Mouse (Mus musculus) liver, embryonic 11.5 days (tissue): Measurements from ENCODE around the gene Mtor. TPM values are rescaled to one million over a fixed set of nuclear protein-coding genes. Genes with fewer than 3 reads are reported as not detected.
A peak's percentile ranks its signal among the peaks of the same experiment; 100 is the strongest.

Experiments used
- ATAC-seq: fragments of 200-750 bp; cut with Nextera tagmentation; replicated peaks from 2 replicates; pipeline ENCODE4 v1.8.0; 2017; ENCODE audit warnings: moderate number of reproducible peaks, mild to moderate bottlenecking, moderate TSS enrichment, moderate library complexity; ENCODE audit not compliant: low FRiP score
- DNase-seq: peaks from one replicate; pipeline ENCODE4 v3.0.0-alpha.2; 2017; ENCODE audit warnings: low spot score
- H3K27ac ChIP-seq: fragments of 300-500 bp; sonication (generic); 2 replicates; pipeline ENCODE4 v1.5.1; 2014; ENCODE audit warnings: mild to moderate bottlenecking, low read depth, low read length, control low read depth
- H3K27me3 ChIP-seq: fragments of 300-500 bp; sonication (generic); replicated peaks from 2 replicates; pipeline ENCODE4 v1.6.1; 2014; ENCODE audit warnings: low read length, mixed read lengths; ENCODE audit not compliant: control insufficient read depth, insufficient read depth
- H3K36me3 ChIP-seq: fragments of 300-500 bp; sonication (generic); 2 replicates; pipeline ENCODE4 v1.6.1; 2014; ENCODE audit warnings: mild to moderate bottlenecking, low read length, moderate library complexity, mixed read lengths; ENCODE audit not compliant: control insufficient read depth, insufficient read depth
- H3K4me1 ChIP-seq: fragments of 300-500 bp; sonication (generic); replicated peaks from 2 replicates; pipeline ENCODE4 v1.6.1; 2014; ENCODE audit warnings: low read length, mixed read lengths; ENCODE audit not compliant: control insufficient read depth, insufficient read depth
- H3K4me2 ChIP-seq: fragments of 300-500 bp; sonication (generic); 2 replicates; pipeline ENCODE4 v1.6.1; 2014; ENCODE audit warnings: mild to moderate bottlenecking, control low read depth, moderate library complexity
- H3K4me3 ChIP-seq: fragments of 300-500 bp; sonication (generic); 2 replicates; pipeline ENCODE4 v1.5.1; 2014; ENCODE audit warnings: low read depth, low read length, control low read depth
- H3K9ac ChIP-seq: fragments of 300-500 bp; sonication (generic); 2 replicates; pipeline ENCODE4 v1.6.1; 2014; ENCODE audit warnings: low read depth, low read length, control low read depth
- H3K9me3 ChIP-seq: fragments of 300-500 bp; sonication (generic); 2 replicates; pipeline ENCODE4 v1.6.1; 2016; ENCODE audit warnings: low read length, inconsistent platforms, mixed read lengths; ENCODE audit not compliant: control insufficient read depth
- WGBS: fragments of 180-500 bp; shearing (Covaris S2); extraction: QIAGEN DNeasy Blood & Tissue Kit; methylation state at CpG from one replicate; pipeline ENCODE4 v1.1.7; 2014; 5-methylcytosine and 5-hydroxymethylcytosine counted together
- polyA plus RNA-seq: library from polyadenylated mRNA; unstranded; fragments of >200 nt; fragmentation: Nextera tagmentation; extraction: Ambion mirVana; gene quantifications from 2 replicates; pipeline ENCODE4 v1.2.1, GENCODE M21; 2014

Gene Mtor
- 20.4 and 22.9 TPM in 2 replicates for polyA plus RNA-seq

DNA sequence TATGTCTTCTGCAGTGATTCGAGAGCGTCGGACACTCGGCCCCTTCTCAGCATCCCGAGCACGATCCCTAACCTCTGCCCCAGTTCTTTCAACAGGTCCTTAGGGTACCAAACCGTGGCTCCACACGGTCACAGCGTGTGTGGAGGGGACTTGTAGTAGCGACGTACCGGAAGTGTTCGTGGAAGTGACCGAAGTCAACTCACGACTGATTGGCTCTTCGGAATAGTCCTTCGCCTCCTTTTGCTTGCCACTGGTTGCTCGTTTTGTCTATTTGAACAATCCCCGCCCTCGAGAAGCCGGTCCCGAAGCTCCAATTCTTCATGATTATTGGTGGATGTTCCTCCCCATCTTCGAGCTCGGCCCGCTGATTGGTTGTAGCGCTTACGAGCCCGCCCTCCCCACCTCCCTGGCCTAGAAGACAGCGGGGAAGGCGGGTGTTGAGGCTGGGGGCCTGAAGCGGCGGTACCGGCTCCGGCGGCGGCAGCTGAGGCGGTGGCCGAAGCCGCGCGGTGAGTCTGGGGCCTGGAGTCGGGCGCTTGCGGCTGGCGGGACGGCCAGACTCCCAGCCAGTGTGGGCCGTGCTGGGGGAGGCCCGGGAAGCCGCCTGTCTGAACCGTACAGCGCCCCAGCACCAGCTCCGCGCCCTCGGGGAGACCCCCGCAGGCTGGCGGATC lies at the start of gene Mtor:
Gene Mtor, plus strand, starts transcription at position 433 of the 674 bp plus-strand sequence.
- DNase-seq, result peak; percentile 86
- ATAC-seq, result peak; percentile 91
- H3K4me3 ChIP-seq, result peak within 1 kb of the TSS; percentile 83
- H3K4me1 ChIP-seq, result peaks cover 14% of the 10 kb centered on the region; the same call in 1 of the 2 replicates
- peak within 1 kb of the TSS; percentile 70 for H3K4me2 ChIP-seq
- no peaks in the 10 kb centered on the region for H3K9me3 ChIP-seq
- H3K36me3 ChIP-seq, result peaks cover 11% of the 10 kb centered on the region
- WGBS, result under 1% methylated on average over 56 of the region's 56 CpGs
- peak within 1 kb of the TSS; percentile 42; the same call in 1 of the 2 replicates for H3K27ac ChIP-seq
- H3K9ac ChIP-seq, result peak within 1 kb of the TSS; percentile 82
- H3K27me3 ChIP-seq, result no peaks in the 10 kb centered on the region

DNA sequence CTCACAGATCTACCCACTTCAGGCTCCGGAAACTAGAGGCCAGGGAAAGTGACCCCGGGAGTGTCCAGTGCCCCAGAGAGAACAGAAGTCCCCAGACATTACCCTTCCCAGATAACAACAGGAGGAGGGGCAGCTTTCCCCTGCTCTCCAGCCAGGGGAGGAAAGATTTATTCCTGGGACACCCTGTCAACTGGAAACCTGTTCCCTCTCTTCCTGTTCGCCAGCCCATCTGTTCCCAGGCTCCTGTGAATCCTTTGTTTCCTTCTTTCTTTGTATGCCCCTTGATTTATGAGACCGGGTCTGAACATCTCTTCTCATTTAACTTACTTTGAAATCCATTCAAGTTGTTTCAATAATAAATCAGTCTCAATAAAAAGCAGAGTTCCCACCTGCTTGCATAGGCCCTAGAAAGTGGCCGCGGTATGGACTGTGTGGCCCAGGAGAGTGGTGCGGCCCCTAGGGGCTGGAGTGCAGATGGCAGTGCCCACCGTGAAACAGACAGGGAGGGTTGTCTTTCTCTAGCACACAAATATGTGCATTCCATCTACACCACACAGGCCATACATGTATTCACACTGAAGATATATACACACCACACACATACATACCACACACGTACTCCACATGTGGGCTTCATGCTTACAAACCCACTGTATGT lies 48.8 kb upstream of the Mtor start:
- H3K27ac ChIP-seq, result no peak overlapping the region
- H3K4me2 ChIP-seq, result no peak overlapping the region
- H3K9ac ChIP-seq, result no peak overlapping the region
- peaks cover 34% of the 10 kb centered on the region for H3K27me3 ChIP-seq
- WGBS, result 63% methylated on average over 9 of the region's 9 CpGs
- ATAC-seq (no peak), DNase-seq (no peak)
- no peaks in the 10 kb centered on the region for H3K36me3 ChIP-seq
- no peaks in the 10 kb centered on the region for H3K4me1 ChIP-seq
- H3K9me3 ChIP-seq, result no peaks in the 10 kb centered on the region
- H3K4me3 ChIP-seq, result no peak overlapping the region

DNA sequence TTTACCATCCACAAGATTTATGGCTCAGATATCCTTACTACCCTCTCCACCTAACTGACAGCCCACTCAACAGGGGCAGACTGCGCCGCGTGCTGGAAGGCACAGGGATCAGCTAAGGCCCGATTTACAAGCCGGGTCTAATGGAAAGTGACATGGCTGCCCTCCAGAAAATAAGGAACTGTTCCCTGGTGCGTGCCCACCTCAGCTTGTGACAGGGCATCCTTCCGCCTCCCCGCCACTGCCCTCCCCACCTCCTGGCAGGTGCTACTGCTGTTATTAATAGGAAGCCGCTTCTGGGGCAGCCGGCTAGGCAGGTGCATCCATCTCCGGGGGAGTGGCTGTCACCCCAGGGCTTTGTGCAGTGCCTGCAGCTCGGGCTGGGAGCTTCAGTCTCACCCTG lies 45.0 kb upstream of the Mtor start:
- ATAC-seq (no peak), DNase-seq (no peak)
- no peak overlapping the region for H3K9ac ChIP-seq
- H3K36me3 ChIP-seq, result no peaks in the 10 kb centered on the region
- H3K27me3 ChIP-seq, result peaks cover 58% of the 10 kb centered on the region
- no peak overlapping the region for H3K27ac ChIP-seq
- WGBS, result 20% methylated on average over 12 of the region's 12 CpGs
- H3K4me2 ChIP-seq, result no peak overlapping the region
- H3K4me1 ChIP-seq, result no peaks in the 10 kb centered on the region
- H3K4me3 ChIP-seq, result no peak overlapping the region
- H3K9me3 ChIP-seq, result no peaks in the 10 kb centered on the region

DNA sequence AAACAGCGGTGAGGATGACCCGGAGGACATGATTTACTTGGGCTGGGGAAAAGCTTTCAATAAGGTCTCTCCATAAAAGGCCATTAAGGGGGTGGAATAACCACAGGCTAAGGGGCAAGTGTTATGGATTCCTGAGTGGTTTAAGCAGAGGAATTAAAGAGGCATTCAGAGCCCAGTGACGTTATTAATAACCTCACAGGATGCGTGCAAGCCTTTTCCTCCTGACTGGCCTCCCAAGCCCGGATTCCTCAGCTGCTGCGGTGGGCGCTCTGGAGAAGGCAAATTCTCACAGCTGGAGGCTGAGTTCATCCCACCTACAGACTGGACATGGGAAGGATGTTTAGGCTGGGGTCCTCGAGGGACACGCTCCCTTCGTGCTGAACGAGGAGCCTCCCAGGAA lies 43.7 kb upstream of the Mtor start:
- Histone ChIP-seq H3K36me3 (no peaks in the 10 kb centered on the region), H3K27ac (no peak overlapping the region), H3K4me1 (no peaks in the 10 kb centered on the region), H3K4me3 (no peak overlapping the region), H3K9ac (no peak overlapping the region), H3K9me3 (no peaks in the 10 kb centered on the region), H3K27me3 (peaks cover 58% of the 10 kb centered on the region), H3K4me2 (no peak overlapping the region)
- WGBS, result 20% methylated on average over 11 of the region's 11 CpGs
- DNase-seq (no peak), ATAC-seq (no peak)

DNA sequence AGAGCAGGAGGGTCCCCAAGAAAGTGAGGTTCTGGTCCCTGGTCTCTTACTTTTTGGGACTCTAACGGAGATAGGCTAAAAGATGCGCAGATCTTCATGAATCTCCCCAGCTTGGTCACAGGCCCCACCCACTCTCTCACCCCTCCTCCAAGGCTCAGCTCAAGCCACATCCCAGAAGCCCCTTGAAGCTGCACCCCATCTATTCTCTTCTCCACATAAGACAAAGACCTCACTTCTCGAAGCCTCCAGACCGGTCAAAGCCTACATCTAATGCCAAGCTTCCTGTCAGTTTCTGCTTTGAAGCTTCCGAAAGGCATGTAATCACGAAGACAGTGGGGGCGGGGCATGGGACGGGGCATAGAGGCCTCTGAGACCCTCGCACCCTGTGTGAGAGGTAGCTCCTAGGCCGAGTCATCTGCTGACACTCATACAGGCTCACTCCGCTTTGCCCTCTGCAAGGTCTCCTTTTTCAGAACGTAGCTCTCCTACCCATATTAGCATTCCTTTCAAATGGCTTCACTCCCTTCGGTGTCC lies 43.1 kb upstream of the Mtor start:
- Histone ChIP-seq H3K4me1 (no peaks in the 10 kb centered on the region), H3K27ac (no peak overlapping the region), H3K27me3 (peaks cover 56% of the 10 kb centered on the region), H3K9me3 (no peaks in the 10 kb centered on the region), H3K36me3 (no peaks in the 10 kb centered on the region), H3K4me2 (no peak overlapping the region), H3K9ac (no peak overlapping the region), H3K4me3 (no peak overlapping the region)
- ATAC-seq (no peak), DNase-seq (no peak)
- 15% methylated on average over 13 of the region's 13 CpGs for WGBS

DNA sequence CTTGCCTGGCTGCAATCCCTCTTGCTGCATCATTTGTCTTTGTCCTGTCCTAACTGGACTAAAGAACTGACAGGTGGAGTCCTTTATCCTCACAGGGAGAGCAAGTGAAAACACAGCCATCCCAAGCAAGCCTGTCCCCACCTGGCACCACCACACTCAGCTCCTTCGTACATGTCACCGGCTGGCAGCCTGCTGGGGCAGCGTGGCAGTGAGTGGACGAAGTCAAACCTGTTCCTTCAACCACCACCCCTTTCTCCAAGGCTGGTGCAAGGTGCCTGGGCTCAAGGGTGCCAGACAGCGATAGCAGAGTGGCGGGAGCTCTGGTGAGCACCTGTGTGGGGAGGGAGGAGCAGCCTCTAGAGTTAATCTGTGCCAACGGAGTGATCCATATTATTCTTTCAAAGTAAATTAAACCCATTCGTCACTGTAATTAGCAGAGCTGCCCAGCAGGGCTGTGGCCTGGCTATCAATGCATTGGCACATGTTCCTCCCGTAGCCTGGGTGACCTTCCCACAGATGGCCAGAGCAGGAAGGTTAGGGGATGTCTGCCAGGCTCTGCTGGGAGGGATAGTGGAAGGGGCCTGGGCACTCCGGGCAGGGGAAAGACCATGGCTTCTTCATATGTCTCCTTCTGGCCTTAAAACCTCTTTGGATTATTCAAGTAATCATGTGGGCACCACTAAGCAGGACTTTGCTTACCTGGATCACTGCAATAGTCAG lies 40.0 kb upstream of the Mtor start:
- Histone ChIP-seq H3K36me3 (no peaks in the 10 kb centered on the region), H3K9me3 (no peaks in the 10 kb centered on the region), H3K4me3 (no peak overlapping the region), H3K9ac (no peak overlapping the region), H3K4me2 (no peak overlapping the region), H3K27me3 (peaks cover 35% of the 10 kb centered on the region), H3K4me1 (no peaks in the 10 kb centered on the region), H3K27ac (no peak overlapping the region)
- 57% methylated on average over 10 of the region's 10 CpGs for WGBS
- no peak for DNase-seq
- ATAC-seq, result no peak

DNA sequence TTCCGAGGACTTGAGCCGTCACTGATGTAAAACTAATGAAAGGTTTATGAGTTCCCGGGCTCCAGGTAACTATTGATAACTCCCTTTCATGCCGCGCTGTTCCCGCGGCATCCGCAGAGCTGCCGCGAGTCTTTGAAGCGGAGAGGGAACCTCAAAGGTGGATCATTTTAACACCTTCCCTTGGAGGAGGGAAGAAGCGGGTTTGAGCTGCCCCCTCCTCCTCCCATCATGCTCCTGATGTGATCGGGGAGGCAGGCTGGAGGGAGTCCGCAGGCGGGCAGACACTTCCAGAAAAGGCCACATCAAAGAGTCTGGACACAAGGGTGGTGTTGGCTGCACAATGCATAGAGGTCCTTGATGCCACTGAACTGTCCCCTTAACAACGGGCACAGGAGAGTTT lies 32.8 kb upstream of the Mtor start:
- DNase-seq (no peak), ATAC-seq (no peak)
- Histone ChIP-seq H3K36me3 (no peaks in the 10 kb centered on the region), H3K9me3 (no peaks in the 10 kb centered on the region), H3K4me1 (peaks cover 14% of the 10 kb centered on the region), H3K27me3 (peaks cover 25% of the 10 kb centered on the region), H3K4me3 (no peak overlapping the region), H3K27ac (no peak overlapping the region), H3K4me2 (no peak overlapping the region), H3K9ac (no peak overlapping the region)
- WGBS, result 15% methylated on average over 16 of the region's 16 CpGs

DNA sequence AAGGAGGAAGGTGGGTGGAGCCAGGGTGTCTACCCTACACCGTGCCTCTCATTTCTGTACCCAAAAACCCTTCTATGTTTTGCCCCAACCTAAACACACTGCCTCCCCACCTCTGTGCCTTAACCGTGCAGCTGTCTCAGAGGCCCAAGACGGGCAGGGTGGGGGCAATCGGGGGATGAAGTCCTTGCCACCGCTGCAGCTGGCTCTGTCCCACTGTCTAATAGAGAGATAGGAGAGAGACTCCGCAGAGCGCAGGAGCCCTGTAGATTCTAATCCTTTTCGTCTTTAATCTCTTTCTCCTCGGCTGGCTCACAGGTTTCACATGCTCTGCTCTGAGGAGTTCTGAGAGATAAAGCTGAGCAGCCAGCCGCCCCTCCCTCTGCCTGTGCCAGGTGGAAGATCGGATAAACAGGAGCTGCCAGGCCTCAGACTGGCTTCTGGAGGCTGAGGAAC lies 31.3 kb upstream of the Mtor start:
- no peak overlapping the region for H3K27ac ChIP-seq
- no peak overlapping the region for H3K4me3 ChIP-seq
- peak overlapping the region; percentile 19 for H3K4me2 ChIP-seq
- no peaks in the 10 kb centered on the region for H3K9me3 ChIP-seq
- H3K9ac ChIP-seq, result no peak overlapping the region
- no peaks in the 10 kb centered on the region for H3K36me3 ChIP-seq
- peaks cover 25% of the 10 kb centered on the region for H3K27me3 ChIP-seq
- ATAC-seq (peak; percentile 92), DNase-seq (no peak)
- peaks cover 14% of the 10 kb centered on the region for H3K4me1 ChIP-seq
- 30% methylated on average over 11 of the region's 11 CpGs for WGBS
